Mouse (Mus musculus) small intestine, adult 2 months (tissue): ENCODE results near the gene Rtl1. TPM values are rescaled to one million over a fixed set of nuclear protein-coding genes. Genes with fewer than 3 reads are reported as not detected.

ENCODE experiments used
- H3K27ac ChIP-seq: fragments of 200-500 bp; 2 replicates; pipeline ENCODE4 v1.5.1; 2012; ENCODE audit warnings: low read depth, low read length, control low read depth, inconsistent platforms; ENCODE audit not compliant: insufficient read depth
- H3K27me3 ChIP-seq: fragments of 200-500 bp; 2 replicates; pipeline ENCODE4 v1.6.1; 2012; ENCODE audit warnings: mild to moderate bottlenecking, moderate library complexity, low read length, inconsistent platforms; ENCODE audit not compliant: control insufficient read depth, insufficient read depth
- H3K36me3 ChIP-seq: fragments of 200-500 bp; 2 replicates; pipeline ENCODE4 v1.6.1; 2012; ENCODE audit warnings: mild to moderate bottlenecking, low read length, control low read depth, inconsistent platforms; ENCODE audit not compliant: control insufficient read depth, insufficient read depth
- H3K4me1 ChIP-seq: fragments of 200-500 bp; 2 replicates; pipeline ENCODE4 v1.6.1; 2012; ENCODE audit warnings: low read length, inconsistent platforms, mixed read lengths; ENCODE audit not compliant: control insufficient read depth, insufficient read depth, insufficient read length
- H3K4me3 ChIP-seq: fragments of 200-500 bp; 2 replicates; pipeline ENCODE4 v1.5.1; 2012; ENCODE audit warnings: low read depth, mild to moderate bottlenecking, control low read depth, inconsistent platforms, low read length, moderate library complexity
- CTCF ChIP-seq: fragments of 200-500 bp; IDR thresholded peaks from 2 replicates; pipeline ENCODE4 v1.5.1; 2012; ENCODE audit warnings: low read depth, mild to moderate bottlenecking, control low read depth, inconsistent platforms, low read length, moderate library complexity, mixed read lengths; ENCODE audit not compliant: insufficient replicate concordance, insufficient read length; ENCODE audit errors: extremely low read depth
- POLR2A ChIP-seq: fragments of 200-500 bp; IDR thresholded peaks from 2 replicates; pipeline ENCODE4 v1.6.1; 2012; ENCODE audit warnings: low read depth, mild to moderate bottlenecking, control low read depth, inconsistent platforms, low read length, moderate library complexity
- WGBS: fragments of 180-500 bp; shearing (Covaris S2); methylation state at CpG from one replicate; pipeline ENCODE4 v1.1.7; 2018; 5-methylcytosine and 5-hydroxymethylcytosine counted together
- polyA plus RNA-seq: library from polyadenylated mRNA; depleted of rRNA; stranded (reverse); fragments of >200 nt; gene quantifications from 2 replicates; pipeline ENCODE4 v1.2.3, GENCODE M21; 2012; rRNA removed

Gene Rtl1
- not detected in 2 replicates for polyA plus RNA-seq

GRCm38 (mm10) chr12:109600230-109600629, at the start of gene Rtl1:
Gene Rtl1 (minus strand): TSS chr12:109600330.
- TF ChIP-seq POLR2A (no peak), CTCF (no peak)
- no peak within 1 kb of the TSS for H3K27ac ChIP-seq
- 81% methylated on average over 7 of the region's 7 CpGs for WGBS

GRCm38 (mm10) chr12:109640560-109641167, 40.5 kb upstream of the Rtl1 start:
- H3K36me3 ChIP-seq: no peaks in the 10 kb centered on the region
- TF ChIP-seq CTCF: no peak
- no peak for TF ChIP-seq POLR2A
- no peaks in the 10 kb centered on the region for H3K27me3 ChIP-seq
- no peak overlapping the region for H3K4me3 ChIP-seq
- H3K27ac ChIP-seq: no peak overlapping the region
- WGBS: 58% methylated on average over 3 of the region's 3 CpGs
- H3K4me1 ChIP-seq: no peaks in the 10 kb centered on the region

More at GRCm38 (mm10) chr12:109600230-109600629, at the start of gene Rtl1:
- Histone ChIP-seq H3K4me1 (no peaks in the 10 kb centered on the region), H3K4me3 (no peak within 1 kb of the TSS), H3K27me3 (peaks cover 4% of the 10 kb centered on the region; the same call in 1 of the 2 replicates), H3K36me3 (no peaks in the 10 kb centered on the region)

- no peak overlapping the region for H3K4me3 ChIP-seq
- no peak overlapping the region for H3K27ac ChIP-seq
- WGBS: 61% methylated on average over 3 of the region's 3 CpGs
- no peaks in the 10 kb centered on the region for H3K36me3 ChIP-seq
- no peaks in the 10 kb centered on the region for H3K27me3 ChIP-seq
- no peaks in the 10 kb centered on the region for H3K4me1 ChIP-seq
- TF ChIP-seq CTCF (no peak), POLR2A (no peak)
Measured at GRCm38 (mm10) chr12:109632035-109632434, 31.9 kb upstream of the Rtl1 start.

- TF ChIP-seq POLR2A: no peak
- TF ChIP-seq CTCF: no peak
- H3K4me3 ChIP-seq: no peak overlapping the region
- no peak overlapping the region for H3K27ac ChIP-seq
- H3K27me3 ChIP-seq: no peaks in the 10 kb centered on the region
- no peaks in the 10 kb centered on the region for H3K4me1 ChIP-seq
- 82% methylated on average over 1 of the region's 1 CpGs for WGBS
- H3K36me3 ChIP-seq: no peaks in the 10 kb centered on the region
Measured at GRCm38 (mm10) chr12:109628887-109629286, 28.8 kb upstream of the Rtl1 start.

GRCm38 (mm10) chr12:109626910-109627309, 26.8 kb upstream of the Rtl1 start:
- no peak overlapping the region for H3K4me3 ChIP-seq
- H3K4me1 ChIP-seq: no peaks in the 10 kb centered on the region
- H3K27ac ChIP-seq: no peak overlapping the region
- TF ChIP-seq POLR2A: no peak
- 79% methylated on average over 5 of the region's 5 CpGs for WGBS
- H3K36me3 ChIP-seq: no peaks in the 10 kb centered on the region
- H3K27me3 ChIP-seq: no peaks in the 10 kb centered on the region

- Histone ChIP-seq H3K27me3 (no peaks in the 10 kb centered on the region), H3K4me1 (no peaks in the 10 kb centered on the region), H3K4me3 (no peak overlapping the region), H3K27ac (no peak overlapping the region), H3K36me3 (no peaks in the 10 kb centered on the region)
- no peak for TF ChIP-seq CTCF
- TF ChIP-seq POLR2A: no peak
- 79% methylated on average over 3 of the region's 3 CpGs for WGBS
Measured at GRCm38 (mm10) chr12:109620196-109620595, 20.1 kb upstream of the Rtl1 start.

- 83% methylated on average over 14 of the region's 14 CpGs for WGBS
- Histone ChIP-seq H3K27me3 (no peaks in the 10 kb centered on the region), H3K36me3 (no peaks in the 10 kb centered on the region), H3K27ac (no peak overlapping the region), H3K4me3 (no peak overlapping the region), H3K4me1 (no peaks in the 10 kb centered on the region)
- TF ChIP-seq CTCF: no peak
- TF ChIP-seq POLR2A: no peak
Measured at GRCm38 (mm10) chr12:109617993-109618392, 17.9 kb upstream of the Rtl1 start.
